Mouse (Mus musculus): Measurements from ENCODE around the gene Cd93. TPM values are rescaled to one million over a fixed set of nuclear protein-coding genes. Genes with fewer than 3 reads are reported as not detected.

Cd93 gene
- total RNA-seq, 2 experiments from 2014 or later = 21.4 to 21.9 TPM

DNA sequence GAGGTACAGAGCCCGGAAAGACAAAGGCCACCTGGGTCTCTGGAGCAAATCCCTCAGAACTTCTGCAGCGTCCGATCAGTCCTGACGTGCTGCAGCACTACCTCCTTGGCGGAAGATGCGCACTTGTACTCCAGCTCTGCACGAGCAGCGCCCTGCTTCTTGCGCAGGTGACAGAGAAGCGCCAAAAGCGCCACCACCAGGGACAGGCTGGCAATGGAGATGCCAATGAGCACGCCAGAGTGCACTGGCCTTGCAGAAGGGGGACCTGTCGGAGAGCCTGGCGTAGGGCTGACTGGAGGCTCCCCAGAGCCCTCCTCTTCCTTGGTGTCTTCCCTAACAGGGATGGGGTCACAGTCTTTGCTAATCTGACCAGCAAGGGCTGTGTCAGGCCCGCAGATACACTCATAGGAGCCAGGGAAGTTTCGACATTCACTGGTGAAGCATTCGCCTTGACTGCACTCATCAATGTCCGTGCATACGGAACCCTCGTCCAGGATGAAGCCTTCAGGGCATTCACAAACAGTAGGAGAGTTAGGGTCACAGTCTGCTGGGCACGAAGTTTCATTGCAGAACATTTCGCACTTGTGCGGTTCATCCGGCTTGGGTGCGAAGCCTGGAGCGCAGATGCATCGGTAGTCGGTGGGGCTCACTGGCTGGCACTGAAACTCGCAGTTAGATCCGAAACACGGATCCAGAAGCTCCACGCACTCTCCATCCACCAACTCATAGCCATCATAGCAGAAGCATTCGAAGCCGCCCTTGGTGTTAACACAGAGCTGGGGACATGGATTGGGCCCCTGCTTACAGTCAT lies 37.0 kb downstream of the Cd93 start:
- peak; percentile 27 to 47 for DNase-seq (ENCODE audit: low spot score in 2 of 2)

DNA sequence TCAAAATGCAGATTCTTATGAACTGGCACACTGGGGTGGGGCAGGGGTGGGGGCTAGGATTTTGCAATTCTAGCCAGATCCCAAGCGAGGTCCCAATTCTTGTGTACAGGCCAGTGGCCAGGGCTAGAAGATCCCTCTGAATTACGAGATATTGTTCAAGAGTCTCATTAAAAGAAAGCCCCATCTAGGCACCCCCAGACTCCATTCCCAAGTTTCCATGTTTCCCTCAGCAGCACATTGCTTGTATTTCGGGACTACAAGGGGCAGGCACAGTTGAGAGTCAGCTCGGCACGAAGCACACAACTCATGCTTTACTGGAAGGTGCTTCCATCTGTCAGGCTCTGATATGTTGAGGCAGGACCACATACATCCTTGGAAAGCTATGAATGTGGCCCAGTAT lies 38.5 kb downstream of the Cd93 start:
- no peak for DNase-seq (ENCODE audit: low spot score in 2 of 2)

DNA sequence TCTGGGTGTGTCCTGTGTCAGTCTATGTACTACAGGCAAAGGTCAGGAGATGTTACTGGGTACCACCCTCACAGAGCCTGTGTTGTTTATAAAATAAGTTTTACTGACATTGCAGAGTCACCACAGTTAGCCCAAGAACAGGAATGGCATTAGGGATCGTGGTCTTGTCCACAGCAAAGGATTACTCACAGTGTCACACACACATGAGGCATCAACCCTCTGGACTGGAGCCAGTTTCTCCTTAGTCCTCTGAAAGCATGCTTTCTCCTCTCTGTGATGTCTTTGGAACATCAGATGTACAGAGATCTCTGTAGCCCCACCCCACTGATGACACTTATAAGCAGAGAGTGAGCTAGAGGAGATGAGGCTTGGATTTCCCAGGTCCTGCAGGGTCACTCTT lies 41.1 kb downstream of the Cd93 start:
- no peak for DNase-seq (ENCODE audit: low spot score in 2 of 2)

DNA sequence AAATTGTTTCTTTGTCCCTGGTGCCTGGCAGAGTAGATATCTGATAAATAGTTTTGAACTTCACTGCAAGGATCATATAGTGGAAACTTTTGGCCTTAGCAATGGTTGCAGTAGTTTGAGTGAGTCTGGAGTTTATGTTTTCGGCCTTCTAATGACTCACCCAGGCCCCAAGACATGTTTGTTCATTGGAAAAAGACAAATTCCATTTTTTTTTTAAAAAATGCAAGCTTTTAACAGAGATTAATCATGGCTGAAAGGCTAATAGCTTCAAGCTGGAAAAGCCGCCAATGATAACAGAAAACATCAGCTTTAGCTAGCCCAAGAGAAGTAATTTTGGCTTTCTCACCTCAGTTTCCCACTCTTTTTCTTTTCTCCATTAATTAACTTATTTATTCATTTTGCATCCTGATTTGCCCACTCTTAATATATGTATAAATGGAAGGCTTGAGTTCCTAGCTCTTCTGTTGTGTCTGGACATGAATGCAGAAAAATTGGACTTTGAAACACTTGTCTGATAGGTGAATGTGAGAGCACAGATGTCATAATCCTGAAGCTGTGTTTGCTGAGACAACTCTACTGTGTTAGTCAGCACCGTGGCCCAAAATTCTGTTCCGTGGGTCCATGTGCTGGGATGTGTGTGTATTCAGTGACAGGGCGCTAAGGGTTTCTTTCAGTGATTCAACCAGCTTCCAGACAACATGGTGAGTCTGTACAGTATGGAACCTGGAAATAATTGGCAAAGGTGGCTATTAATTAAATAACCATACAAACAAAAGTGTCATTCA lies 44.3 kb downstream of the Cd93 start:
- DNase-seq (ENCODE audit: low spot score in 2 of 2) = no peak

DNA sequence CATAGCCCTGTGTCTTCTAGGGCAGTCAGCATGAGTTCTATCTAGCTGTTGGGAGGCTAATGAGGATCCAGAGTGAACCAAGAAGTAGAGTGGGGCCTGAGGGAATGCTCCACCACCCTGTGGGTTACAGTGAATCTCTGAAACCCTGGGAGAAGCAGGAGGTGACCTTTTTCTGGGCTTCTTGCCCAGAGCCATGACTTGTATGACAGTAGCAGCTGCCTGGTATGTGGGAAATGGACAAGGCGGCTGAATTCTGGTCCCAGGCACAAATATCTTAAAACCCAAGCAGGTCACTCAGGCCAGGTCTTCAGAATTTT lies 45.6 kb downstream of the Cd93 start:
- no peak for DNase-seq (ENCODE audit: low spot score in 2 of 2)

DNA sequence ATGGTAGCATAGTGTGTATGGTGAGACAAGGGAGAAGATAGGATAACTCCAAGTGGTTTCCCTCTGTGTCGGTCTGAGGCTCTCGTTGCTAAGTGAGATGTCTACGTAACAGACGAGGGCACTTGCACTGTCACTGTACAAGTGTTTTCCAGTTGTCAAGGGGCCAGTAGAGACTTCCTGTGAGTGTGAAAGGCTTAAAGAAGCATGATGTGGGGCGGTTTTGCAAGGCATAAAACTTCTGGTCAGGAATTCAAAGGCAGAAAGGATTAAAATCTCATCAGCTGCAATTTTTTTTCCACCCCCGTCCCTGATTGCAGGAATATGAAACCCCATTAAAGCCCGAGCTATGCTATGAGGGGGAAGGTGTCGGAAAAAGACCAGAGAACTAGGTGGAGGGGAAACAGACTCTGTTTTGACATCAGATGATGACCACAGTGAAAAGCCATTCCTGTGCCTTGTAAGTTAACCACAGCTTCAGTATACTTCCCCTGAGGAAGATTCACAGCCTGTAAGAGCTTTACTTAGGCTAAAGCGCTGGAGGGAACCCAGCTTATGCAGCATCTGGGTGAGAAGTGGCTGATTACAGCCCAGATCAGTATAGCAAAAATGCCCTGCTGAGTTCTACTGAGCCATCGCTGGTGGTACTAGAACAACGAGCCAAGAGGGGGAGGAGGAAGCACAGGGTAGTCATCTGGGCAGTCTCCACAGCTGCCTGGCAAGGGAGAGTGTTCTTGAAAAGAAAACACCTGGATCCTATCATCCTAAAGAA lies 46.2 kb downstream of the Cd93 start:
- DNase-seq (ENCODE audit: low spot score in 2 of 2) = no peak

DNA sequence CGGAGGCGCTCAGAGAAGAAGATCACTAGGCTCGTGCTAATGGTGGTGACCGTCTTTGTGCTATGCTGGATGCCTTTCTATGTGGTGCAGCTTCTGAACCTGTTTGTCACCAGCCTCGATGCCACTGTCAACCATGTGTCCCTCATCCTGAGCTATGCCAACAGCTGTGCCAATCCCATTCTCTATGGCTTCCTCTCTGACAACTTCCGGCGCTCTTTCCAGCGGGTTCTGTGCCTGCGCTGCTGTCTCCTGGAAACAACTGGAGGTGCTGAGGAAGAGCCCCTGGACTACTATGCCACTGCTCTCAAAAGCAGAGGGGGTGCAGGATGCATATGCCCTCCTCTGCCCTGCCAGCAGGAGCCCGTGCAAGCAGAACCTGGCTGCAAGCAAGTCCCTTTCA lies 47.2 kb downstream of the Cd93 start:
- DNase-seq (ENCODE audit: low spot score in 2 of 2) = peak; percentile 30 to 36

DNA sequence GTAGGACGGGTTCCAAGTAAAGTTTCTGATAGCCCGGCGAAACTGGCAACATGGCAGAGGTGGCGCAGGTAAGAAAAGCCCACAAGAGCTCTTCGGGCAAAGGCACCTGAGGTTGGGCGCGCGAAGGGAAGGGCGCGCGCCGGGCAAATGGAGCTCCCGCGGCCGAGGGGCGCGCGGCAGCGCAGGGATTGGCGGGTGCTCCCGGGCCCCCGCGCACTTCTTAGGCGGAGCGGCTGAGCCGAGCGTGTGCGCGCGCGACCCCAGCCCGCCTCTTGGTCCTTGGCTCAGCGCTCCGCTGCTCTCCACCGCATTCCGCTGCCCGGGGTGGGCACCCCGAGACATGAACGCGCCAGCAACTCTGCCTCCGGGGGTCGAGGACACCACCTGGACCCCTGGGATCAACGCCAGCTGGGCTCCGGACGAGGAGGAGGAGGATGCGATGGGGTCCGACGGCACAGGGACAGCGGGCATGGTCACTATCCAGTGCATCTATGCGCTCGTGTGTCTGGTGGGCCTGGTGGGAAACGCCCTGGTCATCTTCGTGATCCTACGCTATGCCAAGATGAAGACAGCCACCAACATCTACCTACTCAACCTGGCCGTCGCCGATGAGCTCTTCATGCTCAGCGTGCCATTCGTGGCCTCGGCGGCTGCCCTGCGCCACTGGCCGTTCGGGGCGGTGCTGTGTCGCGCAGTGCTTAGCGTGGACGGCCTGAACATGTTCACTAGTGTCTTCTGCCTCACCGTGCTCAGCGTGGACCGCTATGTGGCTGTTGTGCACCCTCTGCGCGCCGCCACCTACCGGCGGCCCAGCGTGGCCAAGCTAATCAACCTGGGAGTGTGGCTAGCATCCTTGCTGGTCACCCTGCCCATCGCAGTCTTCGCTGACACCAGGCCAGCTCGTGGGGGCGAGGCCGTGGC lies 48.0 kb downstream of the Cd93 start, which contains the start of gene Sstr4:
Gene Sstr4 (plus strand): TSS at position 214 of the 921 bp plus-strand sequence.
- DNase-seq (ENCODE audit: low spot score in 2 of 2) = peak; percentile 64 to 76

DNA sequence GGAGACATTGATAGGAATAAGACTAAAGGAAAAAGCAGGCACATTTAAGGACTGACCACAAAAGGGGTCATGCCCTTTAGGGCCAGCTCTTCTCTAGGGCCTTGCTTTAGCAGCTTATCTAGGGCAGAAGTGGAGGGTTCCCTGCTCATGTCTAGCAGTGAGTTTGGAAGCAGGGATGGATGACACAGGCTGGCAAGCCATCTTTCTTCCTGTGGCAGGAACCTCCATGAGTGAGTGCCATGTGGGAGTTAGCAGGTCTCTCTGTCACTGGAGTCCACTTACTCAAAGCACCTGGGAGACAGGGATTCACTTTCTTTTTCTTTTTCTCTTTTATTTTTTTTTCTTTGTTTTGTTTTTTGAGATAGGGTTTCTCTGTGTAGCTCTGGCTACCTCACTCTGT lies 49.5 kb downstream of the Cd93 start:
- no peak for DNase-seq (ENCODE audit: low spot score in 2 of 2)

DNA sequence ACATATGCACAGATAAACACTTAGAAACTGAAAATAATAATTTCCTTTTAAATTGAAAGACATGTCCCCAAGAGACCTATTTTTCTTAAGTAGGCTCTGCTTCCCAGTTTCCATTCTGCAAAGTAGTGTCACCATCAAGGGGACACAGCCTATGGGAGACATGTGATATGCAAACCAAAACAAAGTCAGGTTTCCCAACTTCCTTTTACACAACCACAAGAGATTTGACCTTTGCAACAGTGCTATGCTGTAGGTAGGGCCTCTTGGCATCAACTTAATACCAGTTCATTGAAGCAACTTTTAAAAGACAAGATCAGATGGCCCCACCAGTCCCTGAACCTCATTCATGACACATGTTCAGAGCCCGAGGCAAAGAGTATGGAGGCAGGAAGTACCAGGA lies 50.2 kb downstream of the Cd93 start:
- DNase-seq (ENCODE audit: low spot score in 2 of 2) = no peak

DNA sequence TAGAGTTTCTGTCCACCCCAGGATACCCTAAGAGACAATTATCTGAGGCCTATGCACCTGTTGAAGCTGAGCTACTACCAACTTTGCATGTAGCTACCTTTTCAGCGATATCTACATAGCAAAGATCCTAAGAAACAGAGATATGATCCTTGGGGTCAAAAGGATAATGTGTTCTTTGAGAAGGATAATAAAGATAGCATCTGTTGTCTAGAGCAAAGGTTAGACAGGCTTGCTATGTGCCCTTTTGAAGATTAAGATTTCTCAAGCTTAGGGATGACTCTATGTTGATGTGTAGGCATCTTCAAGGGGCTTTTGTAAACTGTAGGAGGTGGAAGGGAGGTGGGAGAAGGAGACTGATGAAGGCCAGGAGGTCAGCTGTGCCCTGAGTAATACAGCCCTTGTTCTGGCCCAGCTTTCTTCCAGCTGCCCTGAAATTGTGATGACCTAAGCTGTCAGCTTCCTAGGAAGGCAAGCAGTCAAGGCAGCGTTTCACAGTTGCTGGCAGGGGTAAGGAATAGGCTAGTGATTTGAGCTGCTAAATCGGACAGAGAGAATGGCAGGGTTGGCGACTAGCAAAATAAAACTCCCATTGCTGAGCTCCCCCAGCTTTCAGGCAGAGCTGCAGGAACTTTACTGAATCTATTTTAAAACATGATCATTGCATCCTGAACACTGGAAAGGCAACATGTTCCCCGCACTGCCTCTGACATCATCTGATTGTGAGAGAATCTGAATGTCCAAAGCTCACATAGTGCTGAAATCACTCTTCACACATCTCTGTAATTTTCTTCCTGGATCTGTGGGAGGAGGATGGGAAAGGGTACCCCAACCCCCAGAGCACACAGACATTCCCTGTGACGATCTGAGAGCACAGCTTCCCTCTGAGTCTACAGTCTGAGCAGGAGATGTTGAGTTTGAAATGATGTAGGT lies 55.4 kb downstream of the Cd93 start:
- no peak for DNase-seq (ENCODE audit: low spot score in 2 of 2)

DNA sequence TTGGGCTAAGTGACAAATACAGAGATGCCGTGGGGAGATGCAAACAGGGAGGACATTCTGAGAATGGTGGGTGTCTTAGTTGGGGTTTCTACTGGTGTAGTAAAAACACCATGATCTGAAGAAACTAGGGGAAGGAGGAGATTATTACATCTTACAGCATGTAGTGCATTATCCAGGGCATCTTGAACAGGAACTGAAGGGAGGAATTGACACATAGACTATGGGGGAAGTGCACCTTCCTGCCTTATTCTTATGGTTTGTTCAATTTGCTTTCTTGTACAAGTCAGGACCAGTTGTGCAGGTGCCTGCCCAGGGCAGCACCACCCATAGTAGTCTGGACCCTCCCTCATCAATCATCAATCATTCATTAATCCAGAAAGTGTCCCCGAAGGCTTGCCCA lies 56.4 kb downstream of the Cd93 start:
- no peak for DNase-seq (ENCODE audit: low spot score in 2 of 2)

Other genes starting within 250 kb of the Cd93 start
- 10 to 100 TPM; 44.5 to 52.2 TPM for gene Sstr4, start 48.2 kb downstream of the Cd93 start, total RNA-seq (2021)
- 1 to 10 TPM; 4.2 to 6.6 TPM for gene Thbd, start 35.4 kb downstream of the Cd93 start, total RNA-seq (2021)
- 10 to 100 TPM; 10.1 to 12.6 TPM for gene Nxt1, start 229.0 kb upstream of the Cd93 start, total RNA-seq (2021)
- gene Gzf1, start 237.5 kb upstream of the Cd93 start, total RNA-seq (2021) = 10 to 100 TPM; 24.0 to 26.2 TPM

All from layer of hippocampus, postnatal 10 days (tissue).